Mouse (Mus musculus) heart, postnatal 25 days (tissue): ENCODE measurements around the gene Thoc5. TPM values are rescaled to one million over a fixed set of nuclear protein-coding genes. Genes with fewer than 3 reads are reported as not detected.

Experiments
- DNase-seq: peaks from one replicate; pipeline ENCODE4 v3.0.0; 2022; ENCODE audit warnings: low spot score
- intact Hi-C: fragments of 180-260 bp; cut with DNase I; formaldehyde crosslinking; loops from one replicate; pipeline ENCODE4 v1.15.1; 2025
- total RNA-seq, 2 experiments: library from RNA; stranded (reverse); gene quantifications; 2 replicates each; pipeline ENCODE4 v1.2.3; 2021

The Thoc5 gene
- total RNA-seq, 2 experiments from 2014 or later, result 16.3 to 16.9 TPM

GRCm38 (mm10) chr11:4900437-4900836, 5.3 kb downstream of the Thoc5 start:
- DNase-seq, result no peak
- intact Hi-C loops, result no loop called here

GRCm38 (mm10) chr11:4901956-4902355, 6.8 kb downstream of the Thoc5 start:
- no peak for DNase-seq
- intact Hi-C loops, result no loop called here

DNA sequence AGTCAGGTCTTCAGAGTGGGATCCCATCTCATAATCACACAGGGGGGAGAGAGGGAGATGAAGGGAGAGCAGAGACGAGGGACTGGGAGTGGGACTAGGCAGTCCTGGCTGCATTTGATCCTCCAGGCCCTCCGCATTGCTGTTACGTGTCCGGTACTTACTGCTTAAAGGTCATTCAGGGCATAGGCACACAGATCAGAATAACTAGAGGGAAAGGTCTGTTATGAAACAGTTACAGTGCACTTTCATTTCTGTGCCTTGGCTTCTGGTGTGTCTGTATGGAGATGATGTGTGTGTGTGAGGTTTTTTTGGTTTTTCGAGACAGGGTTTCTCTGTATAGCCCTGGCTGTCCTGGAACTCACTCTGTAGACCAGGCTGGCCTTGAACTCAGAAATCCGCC, 11.1 kb downstream of the Thoc5 start:
- intact Hi-C loops, result no loop called here
- no peak for DNase-seq

GRCm38 (mm10) chr11:4916068-4916467, 20.9 kb downstream of the Thoc5 start:
- DNase-seq, result no peak
- intact Hi-C loops, result loop anchor here (2.0 kb wide), 1 partner anchor 59 kb away; no protein-coding TSS in a partner anchor

DNA sequence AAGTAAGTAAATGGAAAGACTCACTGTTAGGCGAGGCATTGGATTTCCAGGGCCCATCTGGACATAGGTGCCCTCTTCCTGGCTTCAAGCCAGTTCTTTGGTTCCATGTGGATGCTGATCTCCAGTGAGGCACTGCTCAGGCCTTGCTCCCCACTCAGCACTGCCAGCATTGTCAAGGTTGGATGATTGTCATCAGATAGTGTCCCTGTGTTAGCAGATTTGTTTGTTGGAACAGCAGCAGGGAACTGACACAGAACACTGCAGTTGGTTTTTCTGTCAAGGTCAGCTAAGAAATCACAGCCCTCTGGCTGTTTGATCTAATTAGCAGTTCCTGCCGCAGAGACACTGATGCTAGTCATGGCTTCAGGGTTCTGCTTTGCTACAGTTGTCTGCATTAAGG, 26.2 kb downstream of the Thoc5 start:
- intact Hi-C loops, result no loop called here
- DNase-seq, result no peak

DNA sequence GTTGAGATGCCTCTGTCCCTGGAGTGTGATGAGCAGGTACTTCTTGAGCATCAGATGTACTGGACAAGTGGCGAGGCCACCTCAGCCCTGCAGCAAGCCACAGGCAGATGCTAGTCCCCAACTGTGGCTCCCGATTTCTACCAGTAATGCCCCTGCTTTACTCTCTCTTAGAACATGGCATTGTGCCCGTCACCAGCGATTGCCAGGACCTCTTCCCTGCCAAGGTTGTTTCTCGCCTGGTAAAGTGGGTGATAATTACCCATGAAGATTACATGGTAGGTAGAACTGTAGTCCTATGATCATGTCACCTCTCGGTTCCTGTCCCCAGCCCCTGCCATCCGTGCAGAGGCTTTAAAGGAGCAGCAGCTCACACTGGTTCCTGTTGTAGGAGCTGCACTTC, 26.6 kb downstream of the Thoc5 start:
- intact Hi-C loops, result no loop called here

GRCm38 (mm10) chr11:4927224-4927623, 32.1 kb downstream of the Thoc5 start:
- no peak for DNase-seq
- intact Hi-C loops, result no loop called here

More for the DNA sequence above, 26.6 kb downstream of the Thoc5 start:
- DNase-seq, result no peak

DNA sequence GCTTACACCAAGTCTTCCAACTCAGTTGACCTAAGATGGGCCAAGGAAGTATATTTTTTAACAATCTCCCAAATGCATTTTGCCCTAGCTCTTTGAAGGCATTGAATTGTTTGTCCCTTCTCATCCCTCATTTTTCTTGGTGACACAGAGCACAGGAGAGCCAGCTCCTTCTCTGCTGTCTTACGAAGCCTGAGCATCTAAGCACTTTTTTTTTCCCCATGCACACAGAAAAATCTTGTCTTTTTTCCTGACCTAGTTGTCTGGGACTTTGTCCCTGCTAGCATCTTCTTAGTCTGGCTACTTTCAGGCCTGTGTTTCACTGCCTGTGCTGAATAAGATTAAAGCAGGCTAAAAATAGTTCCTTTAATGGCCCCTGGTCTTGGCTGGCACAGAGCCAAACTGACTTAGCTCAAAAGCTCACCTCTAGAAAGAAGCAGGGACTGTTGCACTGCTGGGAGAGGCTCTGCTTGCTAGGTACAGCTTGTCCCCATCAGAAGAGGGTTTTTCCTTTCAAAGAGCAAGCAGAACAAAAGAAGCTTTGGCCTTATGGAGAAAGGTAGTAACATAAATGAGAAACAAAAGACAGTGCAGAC, 36.0 kb downstream of the Thoc5 start:
- intact Hi-C loops, result no loop called here
- DNase-seq, result no peak

GRCm38 (mm10) chr11:4936243-4936642, 41.1 kb downstream of the Thoc5 start:
- DNase-seq, result no peak
- intact Hi-C loops, result no loop called here

GRCm38 (mm10) chr11:4946530-4946929, 51.4 kb downstream of the Thoc5 start:
- intact Hi-C loops, result no loop called here
- DNase-seq, result no peak

DNA sequence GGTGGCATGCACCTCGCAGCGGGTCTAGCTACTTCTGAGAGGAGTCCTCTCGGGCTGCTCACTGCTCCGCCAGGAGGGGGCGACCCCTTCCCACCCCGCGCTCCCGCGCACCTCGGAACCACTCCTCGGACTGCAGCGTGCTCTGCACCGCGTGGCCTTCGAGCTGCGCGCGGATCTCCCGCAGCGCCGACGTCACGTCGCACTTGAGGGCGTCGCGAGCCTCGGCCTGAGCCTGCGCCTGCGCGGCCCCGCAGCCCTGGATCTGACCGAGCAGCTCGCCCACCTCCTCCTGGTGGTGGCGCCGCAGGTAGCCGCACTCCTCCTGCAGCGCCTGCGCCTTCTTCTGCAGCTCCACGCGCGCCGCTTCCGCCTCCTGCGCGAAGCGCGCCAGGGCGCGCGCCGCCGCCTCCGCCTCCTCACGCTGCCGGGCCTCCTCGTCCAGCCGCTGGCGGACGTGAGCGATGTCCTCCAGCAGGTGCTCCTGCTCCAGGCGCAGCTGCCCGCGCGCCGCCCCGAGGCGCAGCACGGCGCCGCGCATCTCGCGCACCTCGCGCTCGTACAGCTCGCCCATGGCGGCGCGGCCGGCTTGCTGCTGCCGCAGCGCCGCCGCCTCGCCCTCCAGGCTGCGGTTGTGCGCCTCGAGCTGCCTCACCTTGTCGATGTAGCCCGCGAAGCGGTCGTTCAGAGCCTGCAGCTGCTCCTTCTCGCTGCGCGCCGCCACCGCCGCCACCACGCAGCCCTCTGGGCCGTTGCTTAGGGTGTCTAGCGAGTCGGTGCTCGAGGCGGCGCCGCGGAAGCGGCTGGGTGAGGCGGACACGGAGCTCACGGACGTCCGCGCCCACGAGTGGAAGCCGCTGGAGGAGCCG, 52.1 kb downstream of the Thoc5 start:
- no peak for DNase-seq
- intact Hi-C loops, result no loop called here

DNA sequence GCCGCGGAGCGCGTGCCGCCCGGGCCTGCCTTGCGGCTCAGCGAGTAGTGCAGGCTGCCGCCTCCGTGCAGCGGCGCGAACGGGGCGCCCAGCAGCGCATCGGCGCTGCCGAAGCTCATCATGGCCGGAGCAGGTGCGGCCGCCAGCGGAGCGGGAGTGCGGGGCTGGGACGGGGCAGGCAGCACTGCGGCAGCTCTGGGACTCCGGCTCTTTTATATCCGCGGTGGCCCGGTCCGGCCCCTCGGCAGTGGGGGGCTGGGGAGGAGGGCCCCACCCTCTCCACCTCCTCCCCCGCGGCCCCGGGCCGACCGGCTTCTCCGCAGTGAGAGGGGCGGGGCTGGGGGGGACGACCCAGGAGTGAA, 52.7 kb downstream of the Thoc5 start, which contains the start of gene Nefh:
Gene Nefh, minus strand, starts transcription at position 252 of the 362 bp plus-strand sequence.
- intact Hi-C loops, result no loop called here
- no peak for DNase-seq

DNA sequence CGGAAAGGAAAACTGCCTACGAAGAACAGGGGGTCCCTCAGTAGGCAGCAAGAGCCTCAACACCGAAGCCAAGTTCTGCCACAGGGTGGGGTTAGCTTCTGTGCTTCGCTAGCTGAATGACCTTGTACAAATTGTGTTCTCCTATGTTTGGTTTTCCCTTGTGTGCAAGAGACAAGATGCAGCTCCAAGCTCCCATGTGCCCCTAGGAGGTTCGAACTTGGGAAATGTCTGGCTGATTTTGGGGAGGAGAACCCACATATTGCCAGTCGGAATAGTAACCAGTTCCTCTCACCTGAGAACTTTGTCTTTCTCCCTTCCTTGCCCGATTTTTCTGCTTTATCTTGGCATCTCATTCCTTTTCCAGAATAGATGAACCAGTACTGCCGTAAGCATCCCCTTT, 53.7 kb downstream of the Thoc5 start:
- no peak for DNase-seq
- intact Hi-C loops, result no loop called here

DNA sequence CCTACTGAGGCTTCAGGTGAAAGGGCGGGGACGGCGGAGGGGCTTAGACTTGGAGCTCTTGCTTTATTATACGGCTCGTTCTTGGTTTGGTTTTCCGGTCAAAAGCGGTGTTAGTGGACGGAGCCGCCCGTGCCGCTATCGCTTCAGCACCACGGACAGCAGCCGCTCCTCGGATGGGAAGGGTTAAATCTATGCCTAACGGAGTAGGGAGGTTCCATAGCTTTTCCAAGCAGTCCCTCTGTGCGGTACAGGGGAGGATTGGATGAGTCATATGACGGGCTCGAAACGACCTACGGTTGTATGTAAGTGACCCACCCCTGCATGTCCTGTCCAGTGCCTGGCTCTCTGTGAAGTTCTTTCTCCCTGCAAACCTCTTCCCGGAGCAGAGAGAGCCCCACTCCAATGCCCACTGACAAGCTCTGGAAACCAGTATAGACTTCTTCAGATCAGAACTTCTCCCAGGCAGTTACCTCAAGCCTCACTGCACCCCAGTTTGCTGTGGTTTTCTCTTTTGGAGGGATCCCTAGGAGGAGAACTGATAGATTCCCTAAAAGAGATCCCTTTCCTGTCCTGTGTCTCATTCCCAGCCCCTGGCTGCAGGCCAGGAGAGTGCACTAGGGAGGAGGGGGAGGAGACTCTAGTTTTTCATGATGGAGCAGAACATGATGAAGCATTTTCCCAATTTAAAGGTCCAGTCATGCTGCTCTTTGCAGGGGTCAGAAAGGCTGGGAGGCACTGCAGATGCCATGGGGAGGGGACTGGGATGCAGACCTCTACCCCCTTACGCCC, 54.3 kb downstream of the Thoc5 start:
- no peak for DNase-seq
- intact Hi-C loops, result no loop called here

DNA sequence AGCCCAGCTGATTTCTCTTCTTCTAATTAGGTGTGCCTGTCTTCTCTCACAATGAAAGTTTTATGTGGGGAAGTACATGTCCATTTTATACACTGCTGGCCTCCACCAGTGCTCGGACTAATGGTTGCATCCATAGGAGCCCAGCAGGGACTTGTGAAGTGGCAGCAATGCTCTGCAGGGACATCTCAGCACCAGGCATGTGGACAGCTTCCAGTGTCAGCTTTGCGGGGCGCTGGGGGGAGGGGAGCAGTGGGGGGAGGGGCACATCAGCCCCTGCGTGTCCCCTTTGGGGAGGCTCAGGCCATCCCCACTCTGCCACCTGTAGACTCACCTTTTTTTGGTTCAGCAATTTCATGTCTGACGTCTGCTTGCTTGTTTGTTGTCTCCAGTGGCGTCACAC, 58.3 kb downstream of the Thoc5 start:
- intact Hi-C loops, result no loop called here
- no peak for DNase-seq

DNA sequence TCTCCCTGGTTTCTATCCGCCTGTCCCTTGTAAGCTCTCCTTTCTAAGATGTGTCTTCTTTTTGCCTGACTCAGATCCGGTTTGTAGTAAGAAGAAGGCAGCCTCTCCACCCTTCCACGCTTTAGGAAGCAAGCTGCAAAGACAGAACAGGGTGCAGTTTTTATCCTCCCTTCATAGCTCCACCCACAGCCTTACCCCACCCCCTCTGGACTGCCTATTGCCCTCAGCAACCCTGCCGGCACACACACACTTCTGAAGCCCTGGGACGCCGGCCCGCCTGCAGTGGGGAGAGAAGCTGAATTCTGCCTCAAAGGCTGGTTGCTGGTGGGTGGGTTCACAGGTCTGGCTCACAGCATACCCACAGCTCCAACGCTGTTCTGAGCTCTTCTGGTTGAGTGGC, 58.8 kb downstream of the Thoc5 start:
- no peak for DNase-seq
- intact Hi-C loops, result no loop called here

DNA sequence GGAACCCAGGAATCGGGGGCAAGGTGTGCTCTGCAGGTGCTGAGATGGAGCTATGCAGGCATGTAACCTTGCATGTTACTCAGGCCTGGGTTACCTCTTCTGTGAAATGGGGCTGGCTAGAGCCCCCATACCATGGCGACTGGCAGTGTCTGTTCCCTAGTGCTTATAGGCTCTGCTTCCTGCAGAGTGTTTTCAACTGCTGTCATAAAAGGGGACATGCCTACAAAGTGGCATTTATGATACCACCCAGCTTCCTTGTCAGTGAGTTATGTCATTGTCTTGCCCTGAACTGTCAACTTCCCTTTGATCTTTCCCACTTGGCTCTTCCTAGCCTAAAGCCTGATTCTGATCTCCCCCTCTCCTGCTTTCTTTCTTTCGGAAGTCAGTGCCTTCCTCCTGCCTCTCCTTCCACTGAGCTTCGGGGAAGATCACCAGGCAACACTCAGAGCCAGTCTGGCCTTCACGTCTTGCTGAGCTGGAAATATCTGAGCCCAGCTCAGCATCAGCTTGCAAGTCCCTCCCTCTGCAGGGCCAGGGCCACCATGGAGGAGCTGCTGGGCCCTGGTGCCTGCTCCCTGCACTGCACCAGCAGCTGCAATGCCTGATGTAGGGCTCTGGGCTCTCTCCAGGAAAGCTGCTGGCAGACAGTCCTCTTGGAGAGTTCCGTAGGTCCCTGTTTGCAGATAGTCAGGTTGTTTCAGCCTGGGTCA, 68.1 kb downstream of the Thoc5 start:
- intact Hi-C loops, result no loop called here
- DNase-seq, result no peak

DNA sequence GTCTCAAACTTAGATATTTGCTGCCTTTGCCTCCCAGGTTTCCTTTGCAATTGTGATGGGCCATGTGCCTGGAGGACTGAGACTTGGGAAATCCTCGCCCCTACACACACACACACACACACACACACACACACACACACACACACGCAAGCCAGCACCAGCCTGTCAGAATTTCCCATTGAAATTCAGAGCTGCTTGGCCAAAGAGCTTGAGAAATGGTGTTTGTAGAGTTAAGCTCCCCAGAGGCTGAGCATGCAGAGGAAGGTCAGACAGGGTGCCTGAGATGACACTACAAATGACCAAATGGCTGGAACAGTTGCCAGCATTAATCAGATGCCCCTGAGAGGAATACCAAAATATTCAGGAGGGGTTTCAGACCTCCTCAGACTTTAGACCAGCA, 71.2 kb downstream of the Thoc5 start:
- intact Hi-C loops, result no loop called here
- DNase-seq, result no peak

GRCm38 (mm10) chr11:4966888-4967287, 71.8 kb downstream of the Thoc5 start:
- intact Hi-C loops, result no loop called here
- DNase-seq, result no peak

- intact Hi-C loops, result no loop called here
- DNase-seq, result no peak
Measured at GRCm38 (mm10) chr11:4967549-4967948, 72.4 kb downstream of the Thoc5 start.
